Mouse (Mus musculus): ENCODE results near the gene Pard3. TPM values are rescaled to one million over a fixed set of nuclear protein-coding genes. Genes with fewer than 3 reads are reported as not detected.
A peak's percentile ranks its signal among the peaks of the same experiment; 100 is the strongest.

The Pard3 gene
- total RNA-seq, 2 experiments from 2014 or later: 16.4 to 21.6 TPM

DNA sequence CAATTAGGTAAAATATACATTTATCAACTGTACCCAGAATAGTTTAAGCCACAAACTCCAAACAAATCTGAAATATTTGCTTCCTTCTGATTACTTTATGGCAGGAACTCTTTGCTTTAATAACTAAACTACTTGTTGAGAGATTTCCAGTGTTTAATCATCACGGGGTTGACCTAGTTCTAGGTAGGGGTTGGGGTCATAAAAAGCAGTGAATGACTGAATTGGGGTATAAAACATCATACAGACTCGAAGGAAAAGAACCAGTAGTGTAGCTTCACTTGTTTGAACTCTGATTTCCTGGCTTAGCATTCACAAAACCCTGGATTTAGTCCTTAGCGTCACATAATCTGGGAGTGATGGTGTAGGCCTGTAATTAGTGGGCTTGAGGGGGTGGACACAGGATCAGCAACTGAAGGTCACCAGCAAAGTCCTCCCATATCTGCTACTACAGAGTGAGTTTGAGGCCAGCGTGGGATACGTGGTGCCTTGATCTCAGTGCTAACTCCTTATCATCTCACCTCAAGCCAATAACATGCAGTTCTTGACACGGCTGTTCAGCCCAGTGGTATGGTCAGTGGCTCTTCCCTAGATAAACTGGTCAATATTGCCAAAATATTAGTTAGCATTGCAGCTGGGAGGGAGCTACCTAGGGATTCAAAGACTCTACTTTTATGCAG is 111.6 kb downstream of the Pard3 start:
- DNase-seq (ENCODE audit: low spot score in 2 of 2): no peak

DNA sequence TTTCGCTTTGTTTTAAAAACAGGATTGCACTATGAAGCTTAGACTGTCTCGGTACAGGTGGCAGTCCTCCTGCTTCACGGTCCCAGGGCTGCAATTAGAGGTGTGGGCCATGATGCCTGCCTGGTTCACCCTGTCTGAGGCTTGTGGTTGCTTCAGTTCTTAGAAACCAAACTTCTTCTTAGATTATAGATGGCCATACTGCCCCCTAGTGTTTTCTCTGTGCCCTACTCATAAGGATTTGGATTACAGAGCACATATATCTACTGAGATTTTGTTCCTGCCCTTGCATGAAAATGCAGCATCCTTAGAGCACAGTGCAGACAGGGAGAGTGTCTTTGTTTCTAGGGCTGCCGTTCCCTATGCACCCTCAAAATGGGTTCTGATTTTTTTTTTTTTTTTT is 114.9 kb downstream of the Pard3 start:
- peak; percentile 32 to 60 for DNase-seq (ENCODE audit: low spot score in 2 of 2)

GRCm38 (mm10) chr8:127181246-127181645 is 117.6 kb downstream of the Pard3 start:
- DNase-seq (ENCODE audit: low spot score in 2 of 2): no peak

GRCm38 (mm10) chr8:127182065-127182464 is 118.4 kb downstream of the Pard3 start:
- no peak for DNase-seq (ENCODE audit: low spot score in 2 of 2)

DNA sequence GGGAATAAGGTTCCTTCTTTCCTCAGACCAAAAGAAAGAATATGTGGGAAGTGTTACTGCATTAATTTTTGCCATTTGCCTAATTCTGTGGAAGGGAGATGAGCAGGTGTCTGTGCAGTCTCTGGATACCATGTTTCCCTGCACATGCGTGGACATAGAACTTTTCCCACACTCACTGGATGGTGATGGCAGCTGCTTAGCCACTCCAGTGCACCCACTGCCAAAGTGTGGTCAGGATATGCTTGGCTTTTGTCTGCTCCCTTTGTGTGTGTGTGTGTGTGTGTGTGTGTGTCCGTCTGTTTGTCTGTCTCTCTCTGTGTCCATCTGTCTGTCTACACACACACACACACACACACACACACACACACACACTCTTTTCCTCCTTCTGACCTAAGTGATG is 119.8 kb downstream of the Pard3 start:
- DNase-seq (ENCODE audit: low spot score in 2 of 2): no peak

DNA sequence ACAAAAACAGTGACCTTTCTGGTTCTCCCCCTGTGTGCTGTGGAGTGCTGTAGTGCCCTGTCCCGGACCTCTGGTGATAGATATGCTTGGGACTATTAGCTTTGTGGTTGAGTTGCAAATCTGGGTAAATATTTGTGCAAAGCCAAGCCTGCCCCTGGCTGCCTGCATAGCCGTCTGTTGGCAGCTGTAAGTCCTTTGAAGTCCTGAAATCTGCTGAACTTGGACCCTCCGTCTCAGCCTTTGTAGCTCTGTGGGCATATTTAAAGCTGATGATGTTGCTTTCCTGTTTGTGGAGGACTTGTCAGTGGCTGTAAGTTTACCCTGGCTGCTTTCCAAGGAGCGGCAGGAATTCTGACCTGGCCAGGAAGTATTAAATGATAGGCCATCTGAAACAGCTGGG is 120.3 kb downstream of the Pard3 start:
- DNase-seq (ENCODE audit: low spot score in 2 of 2): no peak

GRCm38 (mm10) chr8:127185897-127186296 is 122.2 kb downstream of the Pard3 start:
- no peak for DNase-seq (ENCODE audit: low spot score in 2 of 2)

- DNase-seq (ENCODE audit: low spot score in 2 of 2): no peak
Measured at GRCm38 (mm10) chr8:127188671-127189070, 125.0 kb downstream of the Pard3 start.

- peak; percentile 69 to 76 for DNase-seq (ENCODE audit: low spot score in 2 of 2)
Measured at GRCm38 (mm10) chr8:127190350-127190749, 126.7 kb downstream of the Pard3 start.

DNA sequence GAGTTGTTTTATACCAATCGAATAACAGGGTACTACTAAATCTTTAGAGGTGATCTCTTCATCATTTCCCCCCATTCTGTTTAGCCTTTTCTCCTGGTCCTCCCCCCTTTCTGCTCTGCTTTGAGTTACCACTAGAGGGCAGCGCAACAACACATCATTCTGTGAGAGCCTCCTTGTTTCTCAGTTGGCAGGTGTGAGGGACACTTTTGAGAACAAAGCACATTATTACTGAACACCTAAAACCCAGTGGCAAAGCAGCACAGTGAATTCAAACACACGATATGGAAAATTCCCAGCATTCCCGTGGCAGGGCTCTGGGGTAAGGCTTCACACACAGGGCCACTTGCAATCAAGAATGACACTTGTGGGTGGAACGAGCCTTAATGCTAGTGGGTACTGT is 127.7 kb downstream of the Pard3 start:
- DNase-seq (ENCODE audit: low spot score in 2 of 2): peak; percentile 64 to 69

DNA sequence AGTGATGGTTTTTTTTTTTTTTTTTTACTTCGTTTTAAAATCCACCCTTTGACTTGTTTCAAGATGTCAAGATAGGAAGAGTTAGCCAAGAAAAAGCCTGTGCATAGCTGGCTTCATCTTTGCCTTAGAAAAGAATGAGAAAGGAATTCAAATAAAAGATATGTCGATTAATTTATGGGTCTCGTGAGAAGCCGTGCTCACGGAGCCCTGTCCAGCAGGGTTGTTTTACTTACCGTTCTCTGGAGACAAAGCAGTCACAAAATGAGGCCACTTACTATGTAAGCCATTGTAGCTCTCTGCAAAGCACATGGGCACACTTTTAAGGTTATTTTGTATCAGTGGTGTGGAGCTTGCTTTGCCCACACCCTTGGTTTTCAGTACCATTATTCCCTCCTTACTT is 128.1 kb downstream of the Pard3 start:
- no peak for DNase-seq (ENCODE audit: low spot score in 2 of 2)

DNA sequence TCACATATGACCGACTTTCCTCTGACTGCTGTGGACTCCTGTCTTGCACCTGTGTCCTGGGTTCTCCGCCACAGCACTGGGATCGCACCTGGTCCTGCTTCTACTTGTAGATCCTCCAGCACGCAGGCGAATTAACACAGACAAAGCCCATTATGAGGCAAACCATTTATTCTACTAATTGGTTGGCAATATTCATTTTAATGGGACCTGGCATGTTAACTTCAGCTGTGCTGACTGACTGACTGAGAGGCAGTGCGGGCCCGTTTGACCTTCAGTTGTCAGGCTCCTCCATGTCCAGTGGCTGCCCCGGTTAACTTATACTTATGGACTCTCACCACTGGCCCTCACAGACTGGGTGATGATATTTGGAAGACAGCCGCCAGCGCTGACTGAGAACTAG is 128.6 kb downstream of the Pard3 start:
- no peak for DNase-seq (ENCODE audit: low spot score in 2 of 2)

GRCm38 (mm10) chr8:127193375-127193774 is 129.7 kb downstream of the Pard3 start:
- no peak for DNase-seq (ENCODE audit: low spot score in 2 of 2)

- DNase-seq (ENCODE audit: low spot score in 2 of 2): no peak
Measured at GRCm38 (mm10) chr8:127194786-127195407, 131.2 kb downstream of the Pard3 start.

- no peak for DNase-seq (ENCODE audit: low spot score in 2 of 2)
Measured at GRCm38 (mm10) chr8:127196505-127197265, 133.0 kb downstream of the Pard3 start.

DNA sequence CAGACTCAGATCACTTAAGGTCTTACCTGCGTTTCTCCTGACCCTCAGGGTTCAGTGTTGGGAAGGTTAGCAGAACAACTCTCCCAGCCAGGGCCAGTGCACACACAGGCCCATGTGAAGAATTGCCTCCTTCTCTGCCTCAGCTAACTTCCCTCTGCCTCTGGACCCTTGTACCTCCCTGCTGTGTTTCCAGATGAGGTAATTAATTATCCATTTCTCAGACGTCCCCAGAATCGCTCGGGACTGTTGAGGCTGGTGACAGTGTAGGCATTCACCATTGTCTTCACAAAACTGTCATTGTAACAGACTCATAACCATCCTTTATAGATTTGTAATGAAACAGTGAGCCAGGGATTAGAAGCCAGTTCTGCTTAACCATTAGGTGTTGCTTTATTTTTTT is 143.8 kb downstream of the Pard3 start:
- no peak for DNase-seq (ENCODE audit: low spot score in 2 of 2)

DNA sequence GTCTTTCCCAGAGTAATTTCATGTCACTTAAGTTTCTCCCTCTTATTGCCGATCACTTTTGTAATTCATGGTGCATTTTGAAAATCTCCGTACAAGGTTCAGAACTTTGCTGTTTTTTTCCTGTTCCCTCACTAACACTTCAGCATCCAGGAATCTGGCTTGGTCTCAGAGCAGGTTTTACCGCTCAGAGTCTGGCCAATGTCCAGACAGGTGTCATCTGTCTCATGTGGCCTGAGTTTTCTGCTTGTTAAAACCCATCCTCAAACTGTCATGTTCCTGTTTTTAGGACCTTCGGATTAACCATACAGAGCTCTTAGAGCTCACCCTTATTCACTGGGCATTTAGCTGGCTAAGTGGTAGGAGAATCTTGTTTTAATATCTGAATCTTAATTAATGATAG is 146.9 kb downstream of the Pard3 start:
- DNase-seq (ENCODE audit: low spot score in 2 of 2): no peak

DNA sequence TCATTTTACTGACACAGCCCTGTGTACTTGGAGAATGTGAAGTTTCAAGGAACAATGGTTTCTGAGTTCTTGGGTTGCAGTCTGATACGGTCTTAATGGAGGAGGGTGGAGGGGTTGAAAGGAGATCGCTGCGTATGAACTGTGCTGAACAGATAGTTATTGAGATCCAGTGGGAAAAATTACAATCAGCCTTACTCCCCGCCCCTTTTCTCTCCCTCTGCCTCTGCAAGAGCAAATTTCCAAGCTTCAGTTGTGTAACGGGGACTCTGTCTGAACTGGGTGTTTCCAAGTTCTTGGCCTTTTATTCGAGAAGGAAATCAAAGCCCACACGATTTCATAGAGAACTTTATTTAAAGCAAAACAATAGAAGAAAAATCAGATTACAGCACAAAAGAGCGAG is 150.6 kb downstream of the Pard3 start:
- no peak for DNase-seq (ENCODE audit: low spot score in 2 of 2)

DNA sequence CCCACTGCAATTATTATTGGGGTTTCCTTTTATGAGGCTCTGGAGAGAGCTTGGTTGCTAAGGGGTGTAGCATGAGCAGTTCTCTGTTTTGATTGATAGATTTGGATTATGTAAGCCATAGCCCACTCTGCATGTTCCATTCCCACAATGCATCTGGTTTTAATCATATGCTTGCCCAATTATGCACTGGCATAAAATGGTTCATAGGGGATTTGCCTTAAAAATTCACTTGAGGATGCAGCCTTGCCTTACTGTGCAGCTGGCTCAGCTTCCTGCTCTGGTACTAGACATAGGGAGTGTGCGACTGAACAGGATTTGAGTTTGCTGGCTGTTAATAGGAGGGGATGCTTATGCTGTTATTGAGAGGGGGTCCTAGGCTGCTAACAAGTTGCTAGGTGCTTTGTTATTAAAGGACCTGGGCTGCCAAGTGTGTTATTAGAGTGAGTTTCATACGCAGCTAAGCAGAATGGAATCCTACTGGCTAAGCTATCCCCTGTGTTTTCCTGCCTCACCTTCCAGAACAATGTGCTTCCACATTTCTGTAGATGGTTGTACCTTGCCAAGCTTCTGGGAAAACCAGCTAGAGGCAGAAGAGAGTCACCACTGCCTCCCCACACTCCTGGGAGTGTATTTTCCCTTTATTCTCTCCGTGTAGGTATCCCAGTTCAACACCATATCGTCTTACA is 151.2 kb downstream of the Pard3 start:
- no peak for DNase-seq (ENCODE audit: low spot score in 2 of 2)

DNA sequence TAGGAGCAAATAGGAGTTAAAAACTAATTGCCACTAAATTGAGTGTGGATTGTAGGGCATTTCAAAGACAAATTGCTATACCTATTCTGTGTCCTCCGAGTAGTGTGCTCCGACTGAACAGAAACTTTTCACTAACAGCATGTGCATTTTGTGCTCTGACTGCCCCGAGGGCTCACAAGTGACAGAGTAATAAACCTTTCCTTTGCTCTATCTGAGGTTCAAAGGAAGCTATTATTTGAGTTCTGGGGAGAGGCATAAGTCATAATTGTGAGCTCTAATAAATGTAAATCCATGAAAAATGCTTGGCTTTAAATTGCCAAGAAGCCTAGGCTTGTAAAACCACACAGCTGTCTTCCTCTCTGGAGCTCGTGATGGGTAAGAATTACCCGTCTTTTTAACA is 156.5 kb downstream of the Pard3 start:
- no peak for DNase-seq (ENCODE audit: low spot score in 2 of 2)

DNA sequence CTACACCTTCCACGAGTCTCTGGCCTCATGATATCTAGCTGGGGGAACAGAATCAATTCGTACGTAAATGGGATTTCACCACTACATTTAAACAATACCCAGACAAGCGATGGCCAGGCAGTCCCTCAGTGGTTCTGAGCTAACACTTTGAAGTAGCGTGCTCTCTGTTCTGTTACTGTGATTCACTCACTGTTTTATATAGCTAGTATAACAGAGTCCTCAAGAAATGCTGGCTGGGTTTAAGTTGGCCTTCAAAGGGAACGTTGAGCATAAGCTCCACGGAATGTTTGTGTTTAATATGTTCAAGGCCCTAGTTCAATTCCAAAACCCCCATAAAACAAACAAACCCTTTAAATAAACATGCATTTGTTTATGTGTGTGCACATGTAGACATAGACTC is 156.9 kb downstream of the Pard3 start:
- DNase-seq (ENCODE audit: low spot score in 2 of 2): no peak

- no peak for DNase-seq (ENCODE audit: low spot score in 2 of 2)
Measured at GRCm38 (mm10) chr8:127222361-127222760, 158.7 kb downstream of the Pard3 start.
